Mouse (Mus musculus) right cerebral cortex, postnatal 36 days (tissue): ENCODE results near the gene Mgat4a.

Experiments
- DNase-seq, 2 experiments: peaks; one replicate each; pipeline ENCODE4 v3.0.0; 2022; ENCODE audit warnings: low spot score in 2 of 2, mixed read lengths in 1 of 2

Mgat4a gene

DNA sequence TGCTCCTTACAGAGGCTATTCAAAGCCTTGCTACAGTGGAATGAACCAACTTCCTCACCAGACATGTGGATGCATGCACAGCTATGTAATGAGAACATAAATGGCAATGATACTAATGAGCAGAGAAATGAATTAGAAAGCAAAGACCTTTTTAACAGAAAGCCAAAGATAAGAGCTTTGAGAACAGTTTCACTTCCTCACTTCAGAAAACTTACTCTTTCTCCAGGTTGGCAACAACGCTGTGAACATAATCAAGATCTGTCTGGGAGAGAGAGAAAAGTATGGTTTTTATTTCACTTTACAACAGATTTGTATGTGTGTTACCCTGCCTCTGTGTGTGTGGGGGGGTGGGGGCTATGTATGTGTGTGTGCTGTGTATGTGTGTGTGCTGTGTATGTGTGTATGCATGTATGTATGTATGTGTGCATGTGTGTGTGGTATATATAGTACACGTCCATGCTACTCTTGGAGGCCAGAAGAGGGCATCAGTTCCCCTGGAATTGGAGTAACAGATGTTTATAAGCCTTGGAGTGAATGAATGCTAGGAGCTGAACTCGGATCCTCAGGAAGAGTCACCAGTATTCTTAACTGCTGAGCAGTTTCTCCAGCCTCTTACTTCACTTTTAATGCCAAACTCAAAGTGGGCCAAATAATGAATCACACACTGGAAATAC lies 74.4 kb downstream of the Mgat4a start:
- DNase-seq, result no peak

DNA sequence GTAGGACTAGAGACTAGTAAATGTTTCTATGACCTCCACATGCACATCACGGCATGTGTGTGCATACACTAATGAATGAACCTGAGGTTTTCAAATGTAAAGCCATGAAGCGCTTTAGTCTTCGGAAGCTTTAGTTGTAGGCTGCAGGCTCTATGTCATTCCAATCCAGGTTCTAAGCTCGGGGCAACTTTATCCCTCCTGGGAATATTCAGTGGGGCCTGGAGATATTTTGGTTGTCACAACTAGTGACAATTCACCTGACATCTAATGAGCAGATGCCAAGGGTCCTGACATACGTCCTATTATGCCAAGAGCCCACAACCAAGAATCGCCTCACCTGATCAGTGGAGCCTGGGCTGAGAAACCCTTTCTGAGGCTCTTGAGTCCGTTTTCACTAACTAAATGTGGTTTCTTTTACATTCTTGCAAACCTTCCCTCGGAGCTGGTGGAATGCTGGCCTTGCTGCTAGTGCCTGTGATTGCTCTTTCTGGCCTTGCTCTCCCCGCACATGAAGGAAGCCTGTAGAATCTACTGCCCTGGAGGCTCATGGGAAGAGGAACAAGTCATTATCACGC lies 75.9 kb downstream of the Mgat4a start:
- no peak for DNase-seq

DNA sequence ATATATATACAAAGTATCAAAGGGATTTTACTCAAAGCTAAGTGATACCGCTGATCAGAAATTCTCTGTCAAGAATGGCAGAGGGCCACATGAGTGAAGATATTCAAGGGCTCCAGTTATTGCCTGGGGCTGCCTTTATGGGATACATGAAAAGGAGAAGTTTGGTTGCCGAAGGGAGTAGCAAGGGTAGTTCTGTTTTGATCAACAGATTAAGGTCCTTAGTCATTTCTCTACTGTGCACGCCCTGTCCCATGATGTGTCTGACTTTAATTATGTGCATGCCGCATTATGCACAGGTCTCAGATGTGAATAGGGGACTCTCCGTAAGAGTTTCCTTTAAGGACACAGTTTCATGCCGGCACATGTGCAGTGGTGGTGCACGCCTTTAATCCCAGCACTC lies 83.3 kb downstream of the Mgat4a start:
- DNase-seq, result no peak

DNA sequence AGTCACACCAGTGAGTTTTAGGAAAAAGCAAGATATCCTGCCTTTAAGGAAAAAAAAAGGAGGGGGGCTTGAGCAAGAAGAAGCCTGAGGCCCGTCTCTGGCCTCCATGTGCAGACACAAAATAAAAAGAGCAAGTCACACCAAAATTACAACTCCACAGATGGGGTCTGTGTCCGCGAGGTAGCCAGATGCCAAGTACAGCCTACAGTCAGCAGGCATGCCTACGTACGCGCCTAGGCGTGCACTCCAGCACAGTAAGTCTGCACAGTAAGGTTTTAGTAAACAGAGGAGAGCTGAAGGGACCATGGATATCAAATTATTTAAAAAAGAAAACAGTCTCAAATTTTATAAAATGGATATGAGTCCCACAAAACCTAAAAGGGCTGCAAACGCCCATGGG lies 89.5 kb downstream of the Mgat4a start:
- DNase-seq, result peak; percentile 30 to 52

DNA sequence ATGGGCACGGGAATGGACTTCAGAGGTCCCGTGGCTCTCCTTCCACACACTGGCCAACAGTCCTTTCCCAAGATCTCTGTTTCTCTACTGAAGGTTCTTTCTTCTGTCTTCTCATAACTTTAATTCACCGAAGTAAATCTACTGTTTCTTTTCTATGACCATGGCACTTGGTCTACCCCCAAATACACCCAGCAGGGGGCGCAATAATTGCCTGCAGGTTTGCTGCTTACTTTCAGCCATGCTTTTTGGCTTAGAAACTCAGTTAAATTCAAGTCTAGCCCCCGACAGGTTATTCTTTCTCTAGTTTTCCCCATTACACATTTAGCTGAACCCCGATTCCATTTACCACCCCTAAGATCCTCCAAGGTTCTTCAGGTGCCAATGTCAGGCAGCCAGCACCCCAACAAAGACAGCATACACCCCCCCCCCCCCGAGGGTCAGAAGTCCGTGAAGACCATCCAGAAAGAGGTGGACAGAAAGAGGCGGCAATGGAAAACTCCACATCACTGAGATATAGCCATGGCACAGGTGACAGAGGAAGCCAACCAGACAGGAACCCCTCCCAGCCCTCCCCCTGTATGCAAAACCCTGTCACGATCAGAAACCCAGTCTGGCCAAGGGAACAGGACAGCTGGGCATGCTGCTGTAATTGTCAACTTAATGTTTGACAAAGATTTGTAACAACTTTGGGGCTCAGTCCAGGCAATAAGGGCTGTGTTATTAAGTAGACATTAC lies 92.3 kb downstream of the Mgat4a start:
- DNase-seq, result no peak

DNA sequence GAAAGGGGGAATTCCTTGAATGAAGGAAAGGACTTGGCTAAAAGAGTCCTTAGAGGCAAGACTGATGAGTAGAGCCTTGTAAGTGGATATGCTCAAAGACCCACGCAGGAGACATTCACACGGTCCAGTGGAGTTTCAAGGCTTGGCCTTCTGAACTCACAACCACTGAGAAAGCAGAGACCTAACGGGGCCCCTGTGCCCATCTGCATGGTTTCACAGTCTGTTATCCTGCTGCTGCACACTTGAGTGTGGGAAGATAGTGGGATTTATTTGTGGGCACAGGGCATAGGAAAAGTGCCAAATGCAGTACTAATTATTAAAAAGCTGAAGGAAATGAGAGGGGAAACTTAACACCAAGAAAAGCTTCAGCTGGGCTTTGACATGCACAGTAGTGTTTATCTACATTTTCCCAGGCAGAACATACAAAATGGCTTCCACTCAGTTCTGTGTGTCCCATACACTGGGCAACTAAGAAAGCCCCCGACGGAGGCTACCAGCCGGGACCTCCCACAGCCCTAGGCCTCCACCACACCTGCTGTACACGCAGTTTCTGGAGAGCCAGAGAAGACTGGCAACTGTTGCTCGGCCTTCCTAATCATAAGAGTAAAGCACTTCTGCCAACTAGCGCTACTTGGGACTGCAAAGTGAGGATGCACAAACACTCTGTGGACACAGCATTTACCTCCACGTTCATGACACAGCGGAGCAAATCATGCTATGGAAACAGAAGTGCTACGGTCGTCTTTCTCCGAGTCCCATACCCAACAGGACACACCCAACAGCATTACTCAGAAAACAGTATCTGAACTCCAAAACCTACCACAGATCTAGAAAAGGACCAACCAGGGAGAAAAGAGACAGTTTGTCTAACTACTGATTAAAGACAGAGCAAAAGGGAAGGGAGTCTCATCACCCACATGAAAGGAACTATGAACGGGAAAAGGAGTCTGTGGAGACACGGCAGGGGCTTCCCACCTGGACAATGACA lies 97.7 kb downstream of the Mgat4a start:
- DNase-seq, result no peak

DNA sequence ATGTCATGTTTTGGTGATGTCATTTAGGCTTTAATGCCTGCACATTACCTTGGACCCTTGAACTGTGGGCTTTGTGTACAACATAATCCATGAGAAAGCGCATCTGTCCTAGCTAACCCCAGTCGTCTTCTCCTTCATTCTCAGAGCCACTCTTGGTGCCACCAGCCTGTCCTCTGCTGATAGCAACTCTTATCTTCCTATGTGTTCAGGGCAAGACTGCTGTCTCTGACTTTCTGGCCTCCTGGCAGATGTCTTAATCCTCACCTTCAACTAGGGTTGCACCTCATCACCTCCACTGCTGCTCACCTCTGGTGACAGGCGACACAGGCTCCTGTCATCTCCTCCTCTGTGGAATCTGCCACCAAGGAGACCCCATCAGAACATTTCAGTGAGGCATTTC lies 104.4 kb downstream of the Mgat4a start:
- DNase-seq, result no peak

DNA sequence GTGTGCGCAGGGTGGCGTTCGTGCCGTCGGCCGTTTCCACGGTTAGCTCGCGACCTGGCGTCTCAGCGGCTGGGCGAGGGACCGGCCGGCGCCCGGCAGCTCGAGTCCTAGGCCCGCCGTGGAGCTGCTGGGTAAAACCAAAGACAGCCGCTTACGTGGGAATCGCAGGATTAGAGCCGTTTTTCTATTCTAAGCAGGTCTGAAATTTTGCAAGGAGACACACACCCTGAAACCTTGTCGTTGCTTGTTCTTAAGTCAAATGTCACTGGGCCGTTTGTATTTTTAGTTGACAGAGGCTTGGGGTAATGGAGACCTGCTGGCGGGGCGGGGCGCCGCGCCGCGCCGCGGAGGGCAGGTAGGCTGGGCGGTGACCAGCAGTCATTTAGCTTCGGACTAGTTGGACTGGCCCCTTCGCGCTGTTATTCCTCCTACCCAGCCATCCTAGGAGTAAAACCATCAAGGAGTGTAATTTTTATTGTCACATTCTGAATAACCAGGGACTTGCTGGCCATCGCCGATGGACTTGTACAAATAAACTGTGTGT lies 110.4 kb downstream of the Mgat4a start:
- no peak for DNase-seq

DNA sequence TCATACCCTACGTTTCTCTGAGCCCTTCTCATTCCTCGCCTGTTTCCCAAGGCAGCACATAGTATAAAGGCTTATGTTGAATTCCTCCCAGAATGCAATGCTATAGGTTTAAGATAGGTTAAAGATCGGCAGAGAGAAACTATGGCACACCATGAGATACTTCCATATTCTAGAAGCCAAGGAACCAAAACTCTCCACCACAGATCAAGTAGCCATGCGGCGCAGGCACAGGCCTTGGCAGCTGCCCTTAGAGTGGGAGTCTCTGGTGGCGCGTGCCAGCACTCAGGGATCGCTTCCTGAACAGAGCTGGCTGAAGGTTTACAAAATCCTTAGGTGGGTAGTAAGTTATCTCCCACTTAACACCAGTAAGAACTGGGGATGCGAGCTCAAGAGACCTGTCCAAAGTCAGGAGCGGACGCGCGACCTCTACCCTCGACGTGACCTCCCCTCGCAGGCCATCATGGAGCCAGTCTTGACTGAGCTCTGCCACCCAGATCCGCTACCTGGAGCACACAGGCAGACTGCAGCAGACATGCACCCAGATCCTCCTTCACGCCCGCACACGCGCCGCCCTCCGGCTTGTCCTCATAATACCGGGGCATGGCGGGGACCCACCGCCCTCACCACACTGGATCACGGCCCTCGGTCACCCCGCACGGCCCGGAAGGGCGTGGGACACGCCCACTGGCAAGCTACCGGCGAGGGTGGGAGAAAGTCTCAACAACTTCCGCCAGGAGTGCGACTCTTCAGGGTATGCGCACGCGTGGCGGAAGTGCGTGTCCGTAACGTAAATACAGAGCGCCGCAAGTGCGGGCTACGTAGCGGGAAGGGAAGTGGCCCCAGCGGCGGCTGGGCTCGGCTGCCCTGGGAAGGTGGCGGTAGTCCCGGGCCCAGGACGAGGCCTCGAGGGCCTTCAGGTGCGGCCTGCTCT lies 111.2 kb downstream of the Mgat4a start, which contains the start of the genes Coa5 and Unc50:
Coa5 (minus strand) TSS at position 738 of the 931 bp plus-strand sequence.
Unc50 (plus strand) TSS at position 774 of the 931 bp plus-strand sequence.
- peak; percentile 92 to 94 for DNase-seq

DNA sequence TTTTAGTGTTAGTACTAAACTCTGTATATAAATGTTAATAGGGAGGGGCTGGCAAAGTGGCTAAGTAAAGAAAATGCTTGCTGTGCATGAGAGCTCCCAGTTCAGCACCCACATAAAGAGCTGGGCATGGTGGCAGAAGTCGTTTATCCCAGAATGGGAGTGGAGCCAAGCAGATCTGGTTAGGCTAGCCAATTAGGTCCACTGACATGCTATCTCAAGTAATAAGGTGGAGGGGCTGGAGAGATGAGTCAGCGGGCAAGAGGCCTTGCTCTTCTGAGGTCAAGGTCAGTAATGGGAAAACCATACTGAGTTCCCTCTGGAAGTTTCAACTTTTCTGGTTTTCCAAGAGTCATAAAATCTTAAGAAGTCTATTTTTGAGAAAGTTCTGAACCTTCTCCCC lies 111.9 kb downstream of the Mgat4a start:
- no peak for DNase-seq

DNA sequence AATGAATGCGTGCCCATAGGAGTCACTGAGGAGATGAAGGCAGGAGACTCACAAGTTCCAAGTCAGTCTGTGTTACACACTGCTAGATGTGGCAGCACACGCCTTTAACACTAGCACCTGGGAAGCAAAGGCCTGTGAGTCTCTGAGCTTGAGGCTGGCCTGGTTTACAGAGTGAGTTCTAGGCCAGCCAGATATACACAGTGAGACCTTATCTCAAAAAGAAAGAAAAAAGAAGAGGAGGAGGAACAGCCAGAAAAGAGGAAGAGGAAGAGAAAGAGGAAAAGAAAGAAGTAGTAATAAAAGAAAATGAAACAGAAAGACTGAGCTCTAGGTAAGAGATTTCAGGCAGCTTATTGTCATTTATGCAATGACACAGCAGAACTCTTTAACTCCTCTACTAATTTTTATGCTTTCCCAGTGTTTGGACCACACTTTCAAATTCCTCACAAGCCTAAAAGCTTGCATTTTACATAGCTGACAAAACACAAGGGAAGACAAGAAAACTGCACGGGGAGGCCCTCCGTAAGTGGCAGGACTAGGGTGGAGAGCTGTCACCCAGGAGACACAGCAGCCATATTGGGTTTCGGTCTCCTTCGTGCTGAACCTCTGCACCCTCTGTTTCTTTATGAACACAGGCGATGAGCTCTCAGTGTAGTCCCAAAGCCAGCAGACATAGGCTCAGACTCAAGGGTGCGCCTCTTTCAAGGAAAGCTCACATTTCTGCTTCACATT lies 113.5 kb downstream of the Mgat4a start:
- DNase-seq, result no peak

DNA sequence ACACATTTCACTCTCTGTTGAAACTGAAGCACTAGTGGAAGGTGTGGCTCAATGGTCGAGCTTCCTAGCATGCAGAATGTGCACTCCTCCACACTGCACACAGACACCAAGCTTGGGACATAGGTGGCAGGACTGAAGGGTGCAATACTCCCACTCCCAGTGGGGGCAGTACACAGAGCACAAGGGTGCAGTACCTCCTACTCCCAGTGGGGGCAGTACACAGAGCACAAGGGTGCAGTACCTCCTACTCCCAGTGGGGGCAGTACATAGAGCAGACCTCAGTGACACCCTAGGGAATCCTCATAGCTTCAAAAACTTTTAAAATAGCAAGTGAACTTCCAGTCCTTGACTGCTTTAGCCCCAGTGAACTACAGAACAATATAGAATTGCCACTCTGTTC lies 121.4 kb downstream of the Mgat4a start:
- DNase-seq, result no peak

DNA sequence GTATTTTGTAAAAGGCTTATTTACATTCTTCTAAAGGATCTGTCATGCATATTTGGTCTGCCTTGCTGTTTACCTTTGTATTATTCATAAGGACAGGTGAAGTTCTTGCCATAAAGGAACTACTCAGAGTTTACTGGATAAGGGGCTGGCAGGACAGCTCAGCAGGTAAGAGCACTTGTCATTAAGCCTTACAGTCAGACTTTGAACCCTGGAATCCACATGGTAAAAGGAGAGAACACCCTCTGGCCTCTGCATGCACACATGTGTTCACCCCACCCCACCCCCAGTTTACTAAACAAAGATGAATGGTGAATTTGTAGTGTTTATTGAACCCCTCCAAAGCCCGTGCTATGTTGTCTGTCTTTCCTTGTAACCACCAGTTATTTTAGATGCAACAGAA lies 125.4 kb downstream of the Mgat4a start:
- DNase-seq, result no peak

DNA sequence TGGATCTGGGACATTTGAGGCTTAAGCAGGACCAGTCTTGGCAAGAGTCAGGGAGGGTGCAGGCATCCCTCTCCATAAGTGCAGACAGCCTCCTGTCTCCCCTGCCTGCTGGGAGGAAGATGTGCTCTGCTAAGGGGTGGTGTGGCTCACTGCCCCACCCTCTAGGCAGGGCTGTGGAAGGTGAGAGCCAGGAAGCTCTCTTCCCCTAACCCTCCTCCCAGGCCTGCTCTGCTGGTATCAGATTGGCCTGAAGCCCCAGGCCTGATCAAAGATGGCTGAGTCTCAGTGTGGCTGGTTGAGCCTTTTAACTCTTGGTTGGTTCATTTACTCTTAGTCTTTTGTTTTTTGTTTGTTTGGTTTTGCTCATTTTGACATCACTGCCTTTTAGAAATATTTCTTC lies 131.2 kb downstream of the Mgat4a start:
- DNase-seq, result no peak

DNA sequence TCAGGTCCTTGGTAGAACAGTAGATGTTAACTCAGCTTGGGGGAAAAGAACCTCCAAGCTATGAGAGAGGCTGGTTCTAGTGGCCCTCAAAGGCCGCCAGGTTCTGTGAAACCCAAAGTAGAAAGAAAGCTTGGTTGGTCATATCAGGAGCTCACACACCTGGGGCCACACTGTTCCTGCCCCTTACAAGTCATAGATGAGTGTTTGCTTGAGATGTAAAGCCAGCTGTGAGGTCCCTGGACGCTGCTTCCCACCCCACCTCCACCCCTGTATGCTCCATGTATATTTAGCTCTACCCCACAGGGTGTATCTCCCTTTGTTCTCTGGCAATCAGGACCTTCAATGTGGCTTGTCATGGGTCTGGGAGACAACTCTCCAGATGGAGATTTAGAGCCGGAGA lies 132.1 kb downstream of the Mgat4a start:
- DNase-seq, result no peak

DNA sequence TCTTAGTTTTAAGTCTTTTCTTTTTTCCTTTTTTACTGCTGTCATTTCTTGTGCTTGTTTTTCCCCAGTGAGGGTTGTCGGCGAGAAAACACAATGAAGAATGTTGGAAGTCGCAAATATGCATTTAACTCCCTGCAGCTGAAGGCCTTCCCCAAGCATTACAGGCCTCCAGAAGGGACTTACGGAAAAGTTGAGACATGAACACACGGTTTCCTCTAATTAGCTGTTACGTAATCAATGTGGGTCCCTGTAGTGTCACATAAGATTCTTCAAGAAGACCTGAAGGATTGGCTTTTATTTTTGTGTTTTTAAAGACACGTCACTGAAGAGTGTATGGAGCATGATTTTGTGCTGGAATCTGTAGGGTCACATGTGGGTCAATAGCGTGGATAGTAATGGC lies 132.8 kb downstream of the Mgat4a start:
- no peak for DNase-seq

DNA sequence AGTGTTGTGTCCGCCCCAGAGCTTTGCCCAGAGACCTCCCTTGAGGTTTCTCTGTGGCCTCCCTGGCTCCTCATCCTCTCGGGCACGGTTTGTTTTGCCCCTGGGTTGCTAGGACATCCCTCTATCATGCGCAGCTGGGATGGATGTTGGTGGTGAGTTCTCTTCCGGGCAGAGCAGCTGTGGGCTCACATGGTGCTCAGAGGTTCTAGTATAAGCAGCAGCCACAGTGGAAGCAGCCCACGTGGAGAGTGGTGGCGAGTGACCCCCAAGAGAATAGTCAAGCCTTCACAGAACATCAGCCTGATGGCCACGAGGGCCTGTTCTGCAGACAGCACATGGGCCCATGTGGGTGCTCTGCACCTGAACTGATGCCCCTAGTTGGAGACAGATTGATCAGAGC lies 133.6 kb downstream of the Mgat4a start:
- no peak for DNase-seq

DNA sequence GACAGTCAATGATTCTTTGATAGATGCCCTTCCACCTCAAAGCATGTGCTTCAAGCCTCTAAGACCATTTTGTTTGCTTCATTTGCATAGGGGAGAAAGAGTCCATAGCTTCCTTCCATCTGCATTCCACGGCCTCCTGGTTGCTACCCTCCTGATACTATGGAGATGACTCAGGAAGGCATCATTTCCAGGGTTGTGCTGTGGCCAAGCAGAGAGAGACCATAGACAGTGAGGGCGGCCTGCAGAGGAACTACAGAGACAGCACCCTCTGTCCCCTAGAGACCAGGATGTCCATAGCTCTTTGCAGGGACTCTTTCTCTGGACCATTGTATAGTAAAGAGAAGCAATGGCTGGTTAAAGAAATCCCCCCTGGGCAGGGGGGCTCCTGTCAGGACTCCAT lies 135.7 kb downstream of the Mgat4a start:
- DNase-seq, result no peak

DNA sequence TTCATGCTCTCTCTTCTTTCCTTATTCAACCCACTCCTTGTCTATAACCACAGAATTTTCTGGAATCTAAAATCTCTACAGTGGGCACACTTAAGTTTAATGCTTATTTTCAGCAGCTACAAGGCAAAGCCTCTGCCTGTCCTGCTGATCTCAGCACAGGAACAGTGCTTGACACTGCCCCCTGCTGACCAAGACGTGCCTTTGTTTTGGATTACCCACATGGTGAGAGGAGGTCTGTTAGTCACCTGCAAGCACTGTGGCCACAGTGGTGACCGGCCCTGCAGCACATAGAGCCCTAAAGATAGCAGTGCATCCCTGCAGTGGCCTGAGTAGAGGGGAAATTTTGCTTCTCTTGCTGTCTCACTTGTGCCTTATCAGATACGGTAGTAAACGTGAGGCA lies 139.1 kb downstream of the Mgat4a start:
- no peak for DNase-seq

DNA sequence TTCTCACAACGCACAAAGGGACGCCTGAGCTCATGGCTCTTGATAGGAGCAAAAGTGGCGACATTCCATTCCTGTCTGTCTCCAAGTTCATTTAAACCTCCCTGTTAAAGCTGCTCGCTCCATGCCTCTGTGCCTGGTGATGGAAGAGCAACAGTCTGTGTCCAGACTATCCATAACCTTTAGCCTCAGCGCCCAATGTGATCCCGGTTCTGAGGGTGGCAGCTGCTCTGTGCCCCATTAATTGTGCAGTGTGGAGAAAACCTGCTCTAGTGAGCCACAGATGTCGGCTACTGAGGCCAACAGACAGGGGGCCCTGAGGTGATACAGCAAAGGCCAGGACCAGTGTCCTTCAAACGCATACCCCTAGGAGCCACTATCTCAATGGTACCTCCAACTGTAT lies 141.1 kb downstream of the Mgat4a start:
- DNase-seq, result no peak
